Mouse (Mus musculus): ENCODE results near the gene Dbi. TPM values are rescaled to one million over a fixed set of nuclear protein-coding genes. Genes with fewer than 3 reads are reported as not detected.

The Dbi gene
- total RNA-seq (2021) = 891 and 1,093 TPM in 2 replicates
- long read RNA-seq, experiment 1, transcript Dbi-201 (4 exons, 569 nt) = major isoform, 1,057 of 1,084 reads
- long read RNA-seq, experiment 1, transcript Dbi-202 (3 exons, 504 nt) = minor isoform, 7 of 1,084 reads
- long read RNA-seq, experiment 1, partial matches to known transcripts = 3 of 1,084 reads
- long read RNA-seq, experiment 1, other reads (novel, unspliced or antisense) = 12 of 1,084 reads
- long read RNA-seq, experiment 2, transcript Dbi-201 (4 exons, 569 nt) = major isoform, 1,634 of 1,677 reads
- long read RNA-seq, experiment 2, transcript Dbi-202 (3 exons, 504 nt) = minor isoform, 10 of 1,677 reads
- long read RNA-seq, experiment 2, transcript Dbi-203 (4 exons, 396 nt) = minor isoform, 5 of 1,677 reads
- long read RNA-seq, experiment 2, partial matches to known transcripts = 17 of 1,677 reads
- long read RNA-seq, experiment 2, other reads (novel, unspliced or antisense) = 7 of 1,677 reads

DNA sequence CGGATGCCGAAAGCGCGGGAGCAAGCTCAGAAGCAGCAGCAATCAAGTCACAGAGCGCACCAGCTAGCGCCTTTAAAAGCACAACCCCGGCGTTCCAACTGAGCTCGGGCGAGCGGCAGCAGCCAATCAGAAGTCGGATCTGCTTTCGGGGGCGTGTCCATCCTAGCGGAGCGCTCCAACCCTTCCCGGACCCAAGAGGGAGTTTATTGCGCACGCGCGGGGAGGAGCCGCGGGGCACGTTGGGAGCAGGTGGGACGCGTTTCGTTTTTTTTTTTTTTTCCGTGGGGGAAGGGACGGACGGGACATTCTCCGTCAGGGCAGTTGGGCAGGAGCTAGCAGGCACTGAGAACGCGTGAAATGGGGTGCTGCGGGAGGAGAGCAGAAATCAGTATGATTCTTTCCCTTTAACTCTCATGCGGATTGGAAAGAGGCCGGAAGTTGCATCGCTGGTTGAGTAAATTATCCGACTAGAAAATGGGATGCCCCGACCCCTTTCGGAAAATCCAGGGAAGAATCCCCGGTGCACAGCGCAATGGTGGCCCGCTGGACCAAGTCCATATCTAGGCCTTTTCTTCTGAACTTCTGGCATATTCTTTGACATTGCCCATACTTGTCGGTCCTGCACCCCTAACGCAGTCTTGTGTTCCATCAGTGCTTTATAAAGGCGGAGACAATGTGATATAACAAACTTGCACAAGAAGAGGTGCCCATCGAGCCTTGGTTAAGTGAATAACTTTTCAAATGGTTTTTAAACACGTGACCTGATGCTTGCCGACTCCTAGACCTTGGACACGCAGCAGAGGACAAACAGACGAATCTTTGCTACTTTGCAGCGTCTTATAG lies at the start of gene Dbi, which contains the start of gene 3110009E18Rik:
Gene Dbi, minus strand, starts transcription at position 110 of the 843 bp plus-strand sequence.
Gene 3110009E18Rik, plus strand, starts transcription at position 219 of the 843 bp plus-strand sequence.
- peak; percentile 99 for DNase-seq

DNA sequence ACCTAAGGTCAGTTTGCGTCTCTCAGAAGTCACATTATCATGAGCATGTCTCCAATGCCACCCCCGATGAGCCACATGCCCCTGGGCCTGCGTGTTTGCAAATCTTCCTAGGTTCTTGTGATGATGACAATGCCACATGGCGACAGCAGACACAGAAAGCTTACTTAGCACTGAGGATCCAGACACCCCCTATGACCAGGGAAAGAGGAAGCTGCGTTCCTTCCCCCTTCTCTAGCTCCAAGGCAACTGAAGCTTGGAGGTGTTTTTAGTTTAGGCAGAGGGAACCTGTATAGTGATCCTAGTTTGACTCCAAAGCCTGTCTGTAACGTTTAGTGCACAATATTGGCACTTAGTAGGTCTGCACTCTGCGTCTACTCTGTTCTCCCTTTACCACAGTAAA lies 49.4 kb upstream of the Dbi start:
- no peak for DNase-seq

DNA sequence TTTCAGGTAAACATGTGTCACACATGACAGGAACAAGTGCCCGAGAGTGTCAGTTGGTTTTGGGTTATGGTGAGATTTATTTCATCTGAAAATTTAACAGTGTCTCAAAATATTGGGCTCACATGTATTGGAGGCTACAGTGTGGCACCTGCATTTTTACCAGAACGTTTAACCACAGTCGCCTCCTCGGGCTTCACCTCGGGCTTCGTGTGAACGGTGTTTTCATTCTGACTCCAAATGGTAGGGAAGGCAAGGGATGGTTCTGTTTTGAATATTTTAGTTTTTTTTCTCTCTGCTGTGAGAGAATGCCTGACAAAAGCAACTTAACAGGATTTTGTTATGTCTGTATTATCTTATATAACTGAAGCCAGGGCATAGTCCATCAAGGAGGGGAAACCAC lies 47.8 kb upstream of the Dbi start:
- DNase-seq = no peak

DNA sequence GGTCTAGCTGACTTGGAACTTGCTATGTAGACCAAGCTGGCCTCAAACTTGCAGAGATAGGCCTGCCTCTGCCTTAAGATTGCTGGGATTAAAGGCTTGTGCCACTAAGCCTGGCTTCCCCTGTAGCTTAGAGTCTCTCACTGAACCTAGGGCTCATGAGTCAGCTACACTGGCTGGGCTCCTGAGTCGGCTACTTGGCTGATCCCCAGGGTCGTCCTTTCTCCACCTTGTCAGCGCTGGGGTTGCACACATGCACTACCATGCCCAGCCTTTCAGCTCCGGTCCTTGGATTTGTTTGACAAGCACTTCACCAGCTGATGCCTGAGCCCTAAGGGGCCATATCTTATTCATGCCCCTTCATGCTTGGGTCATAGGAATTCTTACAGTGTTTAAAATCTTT lies 47.1 kb upstream of the Dbi start:
- peak; percentile 39 for DNase-seq

DNA sequence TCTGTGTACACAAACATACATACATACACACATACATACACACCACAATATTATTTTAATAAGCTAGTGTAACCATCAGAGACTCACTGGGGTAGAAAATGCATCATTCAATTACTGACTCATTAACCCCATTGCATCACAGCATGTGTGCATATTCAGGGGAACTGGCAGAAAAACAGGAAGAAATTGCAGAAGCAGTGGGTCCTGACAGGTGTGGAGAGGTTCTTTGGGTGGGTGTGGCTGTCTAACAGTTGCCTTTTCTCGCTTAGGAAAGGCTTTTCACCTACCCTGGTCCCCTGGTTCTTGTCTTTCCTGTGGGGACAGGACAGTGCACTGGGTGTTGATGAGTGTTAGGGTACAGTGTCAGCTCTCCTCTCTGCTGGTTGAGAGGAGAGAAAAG lies 41.7 kb upstream of the Dbi start:
- no peak for DNase-seq

DNA sequence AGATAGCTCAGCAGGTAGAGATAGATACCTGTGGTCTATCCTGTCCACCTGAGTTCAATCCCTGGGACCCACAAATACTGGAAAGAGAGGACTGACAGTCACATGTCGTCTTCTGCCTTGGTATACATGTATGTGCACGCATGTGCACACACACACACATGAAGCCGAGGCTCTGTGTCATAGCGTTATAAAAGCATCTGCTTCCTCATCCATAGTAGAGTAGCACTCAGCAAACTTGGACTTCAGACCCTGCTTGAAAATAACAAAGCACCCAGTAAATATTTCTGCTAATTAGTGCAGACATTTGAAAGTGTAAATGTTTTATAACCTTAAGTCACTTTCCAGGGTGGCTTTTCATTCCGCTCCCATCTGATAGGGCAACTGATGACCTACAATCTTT lies 40.6 kb upstream of the Dbi start:
- no peak for DNase-seq

DNA sequence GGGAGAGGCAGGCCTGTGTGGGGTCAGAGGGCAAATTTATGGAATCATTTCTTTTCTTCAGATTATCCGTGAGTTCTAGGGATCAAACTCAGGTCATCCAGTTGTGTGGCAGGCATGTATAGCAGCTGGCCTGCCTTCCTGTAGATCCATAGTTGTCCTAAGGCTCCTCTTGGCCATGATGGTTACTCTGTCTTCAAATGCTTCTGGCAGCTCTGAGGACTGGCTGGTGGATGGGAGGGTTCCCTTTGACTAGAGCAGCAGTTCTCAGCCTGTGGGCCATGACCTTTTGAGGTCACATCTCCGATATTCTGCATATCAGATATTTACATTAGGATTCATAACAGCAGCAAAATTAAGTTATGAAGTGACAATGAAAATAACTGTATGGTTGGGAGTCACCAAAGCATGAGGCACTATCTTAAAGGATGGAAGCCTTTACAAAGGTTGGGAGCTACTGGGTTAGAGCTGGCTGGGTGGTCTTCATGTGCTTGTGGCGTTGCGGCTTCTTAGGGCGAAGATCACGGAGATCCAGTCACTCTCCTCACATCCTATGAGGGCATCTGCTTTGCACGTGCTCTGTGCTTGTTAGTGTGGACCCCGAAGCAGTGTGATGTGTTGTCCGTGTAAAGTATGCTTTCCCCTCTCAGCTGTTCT lies 37.7 kb upstream of the Dbi start:
- DNase-seq = no peak

DNA sequence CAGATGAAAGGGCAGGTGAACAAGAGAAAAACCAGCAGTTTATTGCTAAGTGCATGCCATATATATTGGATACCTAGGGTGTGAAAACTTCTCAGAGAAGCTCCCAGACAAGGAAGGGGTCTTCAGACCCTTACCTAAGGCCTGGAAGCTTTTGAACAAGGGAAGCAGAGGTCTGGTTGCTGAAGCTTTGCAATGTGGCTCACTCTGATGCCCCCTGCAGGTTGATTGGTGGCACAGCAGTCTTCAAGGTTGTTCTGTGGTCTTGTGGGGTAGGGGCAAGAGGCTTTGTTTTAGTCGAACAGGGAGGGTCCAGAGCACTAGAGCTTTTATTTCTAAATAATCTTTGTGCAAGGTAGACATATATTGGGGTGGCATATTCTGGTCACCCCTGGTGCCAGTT lies 34.4 kb upstream of the Dbi start:
- peak; percentile 27 for DNase-seq

DNA sequence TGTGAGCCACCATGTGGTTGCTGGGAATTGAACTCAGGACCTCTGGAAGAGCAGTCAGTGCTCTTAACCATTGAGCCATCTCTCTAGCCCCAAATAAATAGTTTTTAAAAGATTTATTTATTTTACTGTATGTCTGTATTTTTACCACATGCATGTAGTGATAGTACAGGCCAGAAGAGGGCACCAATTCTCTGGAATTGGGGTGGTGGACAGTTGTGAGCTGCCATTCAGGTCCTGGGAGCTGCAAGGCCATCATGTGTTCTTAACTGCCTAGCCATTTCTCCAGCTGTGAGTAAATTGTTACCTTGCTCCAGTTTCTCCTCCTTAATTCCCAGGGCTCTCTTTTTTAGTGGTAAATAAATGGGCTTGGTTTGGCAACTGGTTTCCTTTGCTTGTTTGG lies 33.4 kb upstream of the Dbi start:
- peak; percentile 70 for DNase-seq

DNA sequence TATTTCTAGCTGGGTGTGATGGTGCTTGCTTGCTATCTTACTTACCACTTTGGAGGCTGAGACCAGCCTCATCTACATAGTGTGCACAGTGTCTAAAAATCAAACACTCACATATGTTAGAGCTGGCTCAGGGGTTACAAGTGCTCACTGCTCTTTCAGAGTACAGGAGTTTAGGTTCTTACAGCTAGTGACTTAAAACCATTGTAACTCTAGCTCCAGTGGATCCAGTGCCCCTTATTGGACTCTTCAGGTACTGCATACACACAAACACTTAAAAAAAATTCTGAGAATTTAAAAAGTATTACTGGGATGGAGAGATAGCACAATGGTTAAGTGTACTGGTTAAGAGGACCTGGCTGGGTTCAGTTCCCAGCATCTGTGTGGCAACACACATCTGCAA lies 26.1 kb upstream of the Dbi start:
- peak; percentile 21 for DNase-seq

DNA sequence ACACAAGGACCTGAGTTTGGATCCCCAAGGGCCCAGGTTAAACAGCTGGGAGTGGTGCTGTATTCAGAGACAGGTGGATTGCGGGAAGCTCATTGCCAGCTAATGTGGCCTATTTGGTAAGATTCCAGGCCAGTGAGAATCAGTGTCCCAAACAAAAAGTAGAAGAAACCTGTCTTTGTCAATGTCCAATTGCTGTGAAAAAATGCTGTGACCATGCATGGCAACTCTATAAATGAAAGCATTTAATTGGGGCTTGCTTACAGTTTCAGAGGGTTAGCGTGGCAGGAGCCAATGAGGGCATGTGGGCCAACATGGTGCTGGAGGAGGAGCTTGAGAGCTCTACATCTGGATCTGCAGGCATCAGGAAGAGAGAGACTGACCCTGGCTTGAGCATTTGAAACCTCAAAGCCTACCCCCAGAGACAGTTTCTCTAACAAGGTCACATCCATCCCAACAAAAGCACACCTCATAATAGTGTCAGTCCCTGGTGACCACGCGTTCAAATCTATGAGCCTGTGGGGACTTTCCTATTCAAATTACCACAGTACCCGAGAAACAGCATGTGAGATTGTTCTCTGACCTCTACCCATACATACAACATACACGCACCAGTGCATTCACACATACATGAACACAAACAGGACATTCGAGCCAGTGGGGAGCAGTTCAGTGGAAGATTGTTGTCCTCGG lies 24.8 kb upstream of the Dbi start:
- no peak for DNase-seq

DNA sequence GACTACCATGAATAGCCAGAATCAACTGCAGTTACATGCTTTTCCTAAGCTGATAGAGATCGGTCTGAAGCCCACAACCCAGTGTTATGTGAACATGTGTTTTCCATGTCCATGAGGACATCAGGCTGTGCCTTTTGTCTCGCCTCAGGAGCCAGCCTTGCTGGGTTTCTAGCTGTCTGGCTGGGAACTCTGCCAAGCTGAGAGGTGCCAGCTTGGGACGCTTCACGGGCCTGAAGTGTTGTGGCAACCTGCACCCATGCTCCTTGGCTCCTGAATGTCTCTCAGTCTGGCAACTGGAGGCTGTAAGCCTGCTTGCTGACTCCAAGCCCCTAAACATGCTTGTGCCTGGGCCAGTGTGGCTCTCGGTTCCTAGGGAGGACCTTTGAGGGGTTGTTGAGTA lies 21.7 kb upstream of the Dbi start:
- peak; percentile 72 for DNase-seq

DNA sequence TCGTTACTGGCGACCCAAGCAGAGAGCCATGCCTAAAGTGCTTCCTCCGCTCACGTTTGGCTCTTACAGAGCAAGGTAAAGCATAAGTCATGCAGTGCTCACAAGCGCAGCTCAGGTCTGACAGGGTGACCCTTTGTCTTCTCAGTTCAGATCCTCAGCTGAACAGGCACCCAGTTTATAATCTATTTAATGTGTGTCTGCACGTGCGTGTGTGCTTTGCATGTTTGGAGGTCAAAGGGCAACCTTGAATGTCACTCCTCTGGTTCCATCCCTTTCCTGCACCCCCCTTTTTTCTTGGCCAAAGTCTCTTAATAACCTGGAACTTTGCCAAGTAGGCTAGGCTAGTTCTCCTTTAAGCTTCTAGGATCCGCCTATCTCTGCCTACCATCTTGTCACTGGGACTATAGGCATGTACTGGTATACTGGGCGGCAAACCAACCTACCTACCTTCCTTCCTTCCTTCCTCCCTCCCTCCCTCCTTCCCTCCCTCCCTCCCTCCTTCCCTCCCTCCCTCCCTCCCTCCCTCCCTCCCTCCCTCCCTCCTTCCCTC lies 19.3 kb upstream of the Dbi start:
- DNase-seq = no peak

DNA sequence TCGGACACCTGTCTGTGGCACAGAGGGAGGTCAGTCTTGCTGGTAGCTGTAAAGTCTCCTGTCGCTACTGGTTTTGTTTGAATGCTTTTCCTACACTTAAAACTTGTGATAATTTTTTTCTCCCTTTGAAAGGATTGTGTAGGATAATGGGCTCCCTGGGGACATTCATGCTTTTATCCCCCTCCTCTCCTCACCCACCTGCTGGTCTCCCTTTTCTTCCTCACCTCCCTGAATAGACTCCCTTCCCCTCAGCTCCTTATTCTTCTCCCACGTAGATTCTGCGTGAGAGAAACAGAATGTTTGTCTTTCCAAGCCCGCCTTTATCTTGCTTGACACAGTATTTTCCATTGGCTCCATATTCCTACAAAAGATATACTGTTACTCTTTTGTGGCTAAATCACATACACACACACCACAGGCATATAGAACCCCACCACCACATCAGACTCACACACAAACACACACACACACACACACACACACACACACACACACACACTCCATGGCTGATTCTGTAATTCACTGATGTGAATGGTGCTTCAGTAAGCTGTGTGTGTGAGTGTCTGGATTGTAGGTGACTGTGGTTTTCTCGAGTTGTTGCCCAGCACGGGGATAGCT lies 18.2 kb upstream of the Dbi start:
- no peak for DNase-seq

DNA sequence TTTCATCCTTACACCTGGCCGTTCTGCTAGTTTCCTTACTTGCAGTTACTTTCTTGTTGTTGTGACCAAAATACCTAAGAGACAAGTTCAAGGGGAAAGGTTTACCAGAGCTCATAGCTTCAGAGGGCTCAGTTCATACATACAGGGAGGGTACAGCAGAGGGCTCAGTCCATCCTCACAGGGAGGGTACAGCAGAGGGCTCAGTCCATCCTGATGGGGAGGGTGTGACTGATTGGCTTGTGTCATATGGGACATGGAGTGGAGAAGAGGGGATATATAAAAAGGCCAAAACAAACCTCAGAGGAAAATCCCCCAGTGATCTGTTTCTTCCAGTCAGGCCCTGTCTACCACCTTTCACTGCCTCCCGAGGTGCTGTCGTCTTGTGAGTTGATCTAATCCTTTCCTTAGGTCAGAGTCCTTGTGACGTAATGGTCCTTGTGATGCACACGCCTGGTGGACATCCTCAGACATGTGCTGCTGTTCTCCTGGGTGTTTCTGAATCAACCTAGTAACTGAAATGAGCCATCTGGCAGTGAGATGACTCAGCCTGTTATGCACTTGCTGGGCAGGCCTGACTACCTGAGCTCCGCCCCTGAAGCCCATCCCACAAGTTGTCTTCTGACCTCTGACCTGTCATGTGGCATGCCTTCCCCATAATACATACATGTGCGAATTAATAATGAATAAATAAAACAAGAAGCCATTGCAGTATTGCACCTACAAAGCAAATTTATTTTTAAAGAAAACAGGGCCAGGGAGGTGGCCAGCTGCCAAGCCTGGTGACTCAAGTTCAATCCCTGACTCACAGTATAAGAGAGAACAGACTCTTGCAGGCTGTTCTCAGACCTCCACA lies 15.3 kb upstream of the Dbi start:
- peak; percentile 74 for DNase-seq

DNA sequence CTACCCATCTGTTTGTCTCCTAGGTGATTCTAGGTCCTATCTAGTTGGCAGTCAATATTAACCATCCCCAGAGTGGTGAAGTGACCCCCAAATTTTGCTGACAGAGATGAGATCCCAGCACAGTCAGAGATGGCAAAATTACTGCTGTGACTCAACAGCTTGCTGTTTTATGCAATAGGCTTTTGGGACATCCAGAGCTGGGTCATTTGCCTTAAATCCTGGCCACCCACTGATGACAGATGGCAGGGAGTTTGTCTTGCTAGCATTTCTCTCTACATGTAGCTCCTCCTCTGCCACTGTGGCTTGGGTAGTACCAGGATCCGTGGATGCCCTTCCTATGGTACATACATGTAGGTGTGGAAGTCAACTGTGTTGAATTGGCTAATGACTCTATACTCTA lies 11.5 kb upstream of the Dbi start:
- no peak for DNase-seq

DNA sequence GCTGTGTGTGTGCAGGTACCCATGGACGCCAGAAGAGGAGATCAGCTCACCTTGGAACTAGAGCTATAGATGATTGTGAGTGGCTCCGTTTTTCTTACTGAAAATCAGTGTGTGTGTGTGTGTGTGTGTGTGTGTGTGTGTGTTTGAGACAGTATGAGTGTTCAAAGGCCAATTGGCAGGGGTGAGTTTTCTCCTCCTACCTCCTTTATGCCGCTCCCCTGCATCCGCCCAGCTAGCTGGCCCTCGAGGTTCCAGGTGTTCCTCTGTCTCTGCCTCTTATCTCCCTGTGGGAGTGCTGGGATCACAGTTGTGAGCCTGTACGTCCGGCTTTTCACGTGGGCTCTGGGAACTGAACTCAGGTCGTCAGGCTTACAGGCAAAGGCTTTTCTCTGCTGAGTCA lies 5.4 kb upstream of the Dbi start:
- no peak for DNase-seq

DNA sequence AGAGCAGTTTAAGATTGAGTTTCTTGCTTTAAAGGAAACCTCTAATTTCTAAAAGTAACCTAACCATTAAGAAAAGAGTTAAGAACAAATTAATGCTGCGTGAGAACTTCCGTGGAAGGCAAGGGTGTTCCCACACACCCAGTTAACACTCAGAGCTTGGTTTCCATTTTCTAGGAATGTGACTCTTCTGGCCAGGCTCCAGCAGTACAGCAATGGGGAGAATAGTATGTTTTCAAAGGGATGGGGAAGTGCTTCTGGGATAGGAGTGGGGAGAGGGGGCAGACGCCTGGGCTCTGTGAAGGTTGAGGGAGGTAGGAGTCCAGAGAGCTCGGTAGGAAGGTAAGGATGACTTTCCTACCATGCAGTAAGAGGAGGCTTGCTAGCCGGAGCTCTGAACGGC lies 4.6 kb upstream of the Dbi start:
- no peak for DNase-seq

DNA sequence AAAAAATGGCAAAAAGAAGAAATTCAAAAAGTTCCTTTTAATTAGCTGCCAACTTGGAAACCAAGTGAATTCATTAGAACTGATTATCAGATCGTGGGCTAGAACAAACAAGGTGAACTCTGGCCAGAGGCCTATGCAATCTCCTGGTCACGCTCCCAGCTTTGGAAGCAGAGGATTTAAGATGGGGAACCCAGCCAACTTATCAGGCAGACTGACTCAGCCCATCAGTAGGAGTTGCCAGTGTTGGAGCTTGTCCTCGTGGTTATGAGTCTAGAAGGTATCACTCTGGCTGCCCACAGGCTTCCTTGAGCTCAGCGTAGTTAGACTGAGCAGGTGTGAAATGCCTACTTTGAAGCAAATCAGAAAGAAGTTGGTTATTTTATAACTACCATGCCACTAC lies 4.0 kb upstream of the Dbi start:
- DNase-seq = peak; percentile 59

DNA sequence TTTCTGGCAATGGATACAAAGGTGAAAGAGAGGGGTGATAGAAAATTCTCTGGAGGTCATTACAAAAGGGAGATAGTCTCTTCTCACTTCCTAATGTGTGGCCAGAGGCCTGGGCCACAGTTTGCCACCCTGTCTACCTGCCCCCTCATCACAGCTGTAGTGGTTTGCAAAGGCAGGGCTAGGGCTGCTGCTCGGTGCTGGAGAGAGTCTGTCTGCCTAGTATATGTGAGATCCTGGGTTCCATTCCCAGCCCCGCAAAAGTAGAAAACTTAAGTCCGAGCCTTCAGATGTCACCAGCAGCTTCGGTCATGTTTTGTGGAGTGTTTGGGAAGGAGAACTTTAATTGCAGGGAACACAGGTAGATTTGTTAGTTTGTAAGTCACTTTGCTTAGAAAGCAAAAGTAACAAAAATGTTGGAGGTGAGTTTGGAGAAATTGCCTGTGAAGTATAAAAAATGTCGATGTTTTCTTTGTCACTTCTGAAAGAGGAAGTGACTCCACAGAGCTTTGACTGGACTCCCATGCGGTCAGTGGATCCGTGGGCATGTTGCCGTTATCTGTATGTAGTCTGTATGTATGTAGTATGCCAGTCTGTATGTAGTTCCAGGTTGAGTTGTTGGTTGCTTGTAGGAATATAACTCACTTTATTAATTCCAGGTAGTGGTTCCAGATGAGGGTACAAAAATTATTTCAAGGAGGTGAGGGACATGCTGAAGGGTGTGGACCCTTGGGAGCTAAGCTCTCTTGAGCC lies 1.9 kb upstream of the Dbi start:
- no peak for DNase-seq
